Mouse (Mus musculus) liver, postnatal 0 days (tissue): ENCODE results near the gene Med12l.
A peak's percentile ranks its signal among the peaks of the same experiment; 100 is the strongest.

Experiments used
- CTCF ChIP-seq: sonication (generic); IDR thresholded peaks from 2 replicates; pipeline ENCODE4 v1.5.1; 2016; ENCODE audit warnings: antibody characterized with exemption, low read depth
- EP300 ChIP-seq: IDR thresholded peaks from 2 replicates; pipeline ENCODE4 v1.6.1; 2016; ENCODE audit warnings: antibody characterized with exemption, low read depth, mild to moderate bottlenecking

DNA sequence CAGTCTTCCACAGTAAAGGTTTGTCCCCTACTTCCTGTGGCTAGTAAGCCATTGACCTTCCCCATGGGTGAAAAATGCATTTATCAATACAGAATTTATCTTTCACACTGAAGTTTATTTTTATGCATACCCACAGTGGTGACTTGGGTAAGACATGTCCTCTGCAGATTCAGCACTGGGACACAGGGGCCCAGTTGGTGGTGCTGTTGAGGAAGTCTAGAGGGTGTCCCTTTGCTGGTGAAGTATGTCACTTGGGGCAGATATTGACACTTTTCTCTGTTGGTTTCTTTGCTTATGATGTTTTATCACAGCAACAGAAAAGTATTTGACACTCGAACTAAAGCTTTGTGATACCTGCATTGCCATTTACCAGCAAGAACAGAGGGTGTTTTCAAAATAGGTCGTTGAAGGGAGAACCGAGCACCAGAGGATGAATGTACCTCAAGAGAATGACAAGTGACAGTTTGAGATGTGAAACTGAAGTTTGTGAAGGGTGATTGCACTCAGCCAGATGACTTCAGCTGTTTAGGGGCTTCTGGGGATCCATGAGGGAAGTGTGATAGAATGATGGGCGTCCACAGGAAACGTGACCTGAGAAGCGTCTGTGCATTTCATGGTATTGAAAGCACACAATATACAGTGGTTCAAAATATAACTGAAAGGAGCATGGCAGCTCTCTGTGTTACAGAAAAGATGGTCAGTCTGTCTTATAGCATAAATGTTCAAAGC is 169.0 kb downstream of the Med12l start:
- TF ChIP-seq CTCF (peak; percentile 47), EP300 (no peak)
